Mouse (Mus musculus) CD4-positive helper T cell, adult 2 months (primary cell): ENCODE results near the gene Trmt61a.
"Not testable (repeated sequence)": the region's sequence is repeated elsewhere in the genome, so short reads cannot be mapped to it uniquely, and the experiment has no call there.

Source experiments
- DNase-seq: peaks from one replicate; pipeline ENCODE4 v3.0.0-alpha.2; 2012; ENCODE audit warnings: low read depth, missing footprints, low spot score

Gene Trmt61a

DNA sequence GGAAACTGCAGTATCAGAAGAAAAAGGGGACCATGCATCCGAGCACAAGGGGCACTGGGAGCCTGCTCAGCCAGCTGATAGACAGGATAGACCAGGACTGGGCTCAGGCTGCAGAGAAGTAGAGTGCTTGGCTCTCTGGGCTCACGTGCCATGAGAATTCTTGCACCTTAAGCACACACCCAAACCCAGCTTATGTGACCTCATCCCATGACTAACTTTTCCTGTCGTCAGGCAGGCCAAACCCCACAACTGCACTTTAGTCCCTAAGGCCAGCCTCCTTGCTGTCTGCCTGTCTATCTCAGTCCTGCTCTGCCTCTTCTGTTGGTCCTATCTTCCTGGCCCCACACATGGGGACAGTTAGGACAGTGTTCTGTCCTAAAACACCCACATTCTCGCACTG, 19.8 kb downstream of the Trmt61a start:
- no peak for DNase-seq

DNA sequence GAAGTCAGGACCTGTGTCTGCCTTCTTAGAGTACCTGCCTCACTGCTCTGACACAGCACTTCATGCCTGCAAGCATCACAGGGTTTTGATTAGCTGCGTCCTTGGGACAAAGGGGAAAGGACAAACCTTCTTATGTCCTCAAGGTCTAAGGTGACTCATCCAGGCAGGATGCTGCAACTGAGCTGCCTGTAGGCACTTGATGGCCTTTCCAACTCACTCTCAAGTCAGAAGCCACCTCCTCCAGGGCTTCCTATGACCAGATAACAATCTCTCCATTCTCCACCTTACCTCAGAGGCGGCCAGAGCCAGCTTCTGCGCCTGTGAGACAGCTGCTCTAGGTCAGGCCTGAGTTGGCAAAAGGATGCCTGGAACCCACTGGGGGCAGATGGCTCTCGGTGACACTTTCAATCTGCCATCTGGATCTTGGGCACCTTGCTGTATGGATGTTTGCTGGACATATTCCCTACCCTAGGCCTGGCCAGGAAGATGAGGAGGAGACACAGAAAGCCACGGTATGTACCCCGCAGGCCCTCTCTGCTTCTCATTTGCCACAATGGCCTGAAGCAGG, 20.5 kb downstream of the Trmt61a start:
- no peak for DNase-seq

DNA sequence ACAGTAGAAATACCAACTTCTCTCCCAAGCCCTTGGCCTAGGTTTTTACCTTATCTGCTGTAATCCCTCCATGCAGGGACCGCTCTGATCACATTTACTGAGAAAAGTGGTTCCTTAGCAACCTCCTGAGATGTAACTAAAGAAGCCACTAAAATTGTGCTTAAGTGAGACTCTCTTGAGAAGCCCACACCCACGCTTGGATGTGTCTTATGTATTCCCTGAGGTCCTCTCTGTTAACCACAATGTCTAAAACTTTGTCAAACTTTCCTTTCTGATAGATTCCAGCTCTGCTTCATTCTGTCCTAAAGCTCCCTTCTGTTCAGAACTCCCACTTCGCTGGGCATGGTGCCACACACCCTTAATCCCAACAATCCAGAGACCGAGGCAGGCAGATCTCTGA, 21.6 kb downstream of the Trmt61a start:
- DNase-seq, result no peak

DNA sequence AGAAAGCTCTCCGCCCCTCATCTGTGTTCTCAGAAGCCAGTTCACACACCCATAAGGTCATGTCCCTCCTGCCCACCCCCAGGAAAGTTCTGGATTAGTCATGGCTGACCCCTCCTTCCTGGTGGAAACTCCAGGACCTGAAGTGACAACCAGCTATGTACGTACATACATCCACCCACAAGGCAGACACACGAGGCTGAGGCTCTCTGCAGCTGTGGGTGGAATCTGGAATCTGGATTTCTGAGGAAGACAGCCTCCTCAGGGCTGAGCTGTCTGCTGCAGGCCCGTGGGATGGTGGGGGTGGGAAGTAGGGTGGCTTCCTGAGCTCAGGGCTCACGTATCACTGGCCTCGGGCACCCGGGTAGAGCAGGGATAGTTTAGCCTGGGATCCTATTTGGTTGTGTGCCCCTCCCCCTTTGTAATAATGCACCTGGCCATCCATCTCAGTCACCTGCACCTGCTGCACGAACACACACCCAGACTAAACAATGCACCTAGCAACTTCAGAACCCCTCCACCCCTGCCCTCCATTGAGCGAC, 23.1 kb downstream of the Trmt61a start:
- no peak for DNase-seq

DNA sequence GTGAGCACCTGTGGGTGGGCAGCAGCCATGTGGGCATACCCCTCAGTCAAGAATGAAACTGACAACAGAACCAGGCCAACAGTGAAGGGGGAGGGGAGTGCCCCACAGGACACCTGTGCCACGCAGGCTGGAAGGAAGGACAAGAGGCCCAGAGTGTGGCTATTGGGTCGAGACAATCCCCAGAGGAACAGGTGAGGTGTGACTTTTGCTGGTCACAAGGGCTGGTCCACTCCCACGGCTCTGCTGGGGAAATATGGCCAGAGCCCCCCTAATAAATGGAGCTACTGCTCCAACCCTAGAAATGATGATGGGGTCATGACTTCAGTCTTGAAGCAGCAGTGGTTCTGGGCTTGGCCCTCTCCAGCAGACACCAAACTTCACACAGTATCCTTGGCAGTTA, 25.4 kb downstream of the Trmt61a start:
- DNase-seq, result no peak

DNA sequence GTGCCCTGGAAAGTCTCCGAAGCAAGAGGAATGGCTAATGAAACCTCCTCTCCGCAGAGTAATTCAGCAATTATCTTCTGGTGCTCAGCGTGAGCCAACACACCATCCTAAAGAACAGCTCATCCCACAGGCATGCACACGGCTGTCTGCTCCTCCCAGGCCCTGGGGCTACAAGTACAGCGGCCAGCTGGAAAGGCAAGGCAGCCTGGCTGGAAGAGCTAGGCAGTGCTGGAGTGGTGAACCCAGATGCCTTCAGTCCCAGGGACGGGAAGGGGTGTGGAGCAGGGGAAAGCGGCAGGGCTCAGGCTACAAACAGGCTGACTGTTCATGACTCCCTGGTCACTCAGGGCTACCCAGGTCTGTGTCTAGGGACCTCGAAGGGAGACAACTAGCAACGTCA, 26.7 kb downstream of the Trmt61a start:
- no peak for DNase-seq

DNA sequence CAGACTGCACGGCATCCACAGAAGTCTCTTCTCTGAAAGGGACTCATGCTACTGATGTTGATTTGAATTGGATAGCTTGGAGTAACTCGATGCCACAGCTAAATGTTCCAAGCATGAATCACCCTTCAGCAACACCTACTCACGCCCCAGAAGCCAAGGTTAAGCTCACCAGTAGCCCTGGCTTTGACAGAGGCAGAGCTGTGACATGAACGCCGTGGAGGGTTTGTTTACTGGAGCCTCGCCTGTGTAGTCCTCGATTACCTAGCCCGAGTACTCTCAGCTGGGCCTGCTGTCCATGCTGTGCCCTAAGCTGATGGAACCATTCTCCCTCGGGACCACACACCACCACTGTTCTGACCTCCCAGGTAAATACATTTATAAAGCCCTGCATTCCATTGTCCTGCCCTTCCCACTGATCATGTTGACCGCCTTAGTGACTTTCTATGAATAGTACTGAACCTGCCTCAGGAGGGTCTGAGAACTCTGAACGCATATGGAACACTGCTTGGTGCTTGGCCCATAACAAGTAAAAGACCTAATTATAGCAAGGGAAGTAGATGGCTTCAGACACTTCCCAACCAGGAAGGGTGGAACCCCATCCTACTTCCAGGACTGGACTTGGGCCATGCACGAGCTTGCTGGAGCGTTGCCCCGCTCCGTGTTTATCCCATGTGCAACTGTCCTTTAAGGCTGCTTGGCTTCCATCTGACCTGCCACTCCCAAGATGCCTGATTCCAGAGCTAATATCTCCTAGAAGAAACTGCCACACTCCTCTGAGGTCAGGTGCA, 27.5 kb downstream of the Trmt61a start:
- DNase-seq, result no peak

DNA sequence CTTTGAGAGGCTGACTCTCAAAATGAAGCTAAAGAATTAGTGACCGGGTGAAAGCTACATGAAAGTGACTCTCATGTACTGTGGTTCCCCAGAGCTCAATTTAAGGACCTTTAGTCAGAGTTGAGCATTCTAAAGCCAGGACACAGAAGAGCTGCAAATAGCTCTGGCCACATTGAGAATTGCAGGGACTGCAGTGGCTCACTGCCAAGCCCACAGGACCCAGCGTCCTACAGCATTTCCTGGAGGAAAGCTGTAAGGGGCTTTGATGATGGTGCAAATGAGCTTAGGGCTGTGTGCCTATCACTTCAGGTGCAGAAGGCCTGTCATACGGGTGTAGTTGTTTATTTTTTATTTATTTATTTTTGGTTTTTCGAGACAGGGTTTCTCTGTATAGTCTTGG, 30.3 kb downstream of the Trmt61a start:
- no peak for DNase-seq

DNA sequence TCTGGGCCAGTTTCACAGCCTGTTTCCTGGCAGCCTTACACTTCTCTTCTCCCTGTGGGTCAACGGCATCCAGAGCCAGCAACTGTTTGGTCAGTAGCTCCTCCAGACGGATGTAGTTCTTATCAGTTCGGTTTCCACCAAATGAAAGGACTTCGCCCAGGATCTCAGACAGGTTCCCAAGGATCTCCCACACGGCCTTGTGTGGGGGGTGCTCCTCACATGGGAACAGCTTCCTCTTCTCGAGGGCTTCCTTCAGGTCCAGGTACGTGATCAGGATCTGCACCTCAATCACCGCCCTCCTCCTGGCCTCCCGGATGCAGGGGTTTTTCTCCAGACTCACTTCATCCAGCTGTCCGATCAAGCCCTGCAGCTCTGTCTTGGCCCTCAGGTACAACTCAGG, 32.2 kb downstream of the Trmt61a start:
- no peak for DNase-seq

DNA sequence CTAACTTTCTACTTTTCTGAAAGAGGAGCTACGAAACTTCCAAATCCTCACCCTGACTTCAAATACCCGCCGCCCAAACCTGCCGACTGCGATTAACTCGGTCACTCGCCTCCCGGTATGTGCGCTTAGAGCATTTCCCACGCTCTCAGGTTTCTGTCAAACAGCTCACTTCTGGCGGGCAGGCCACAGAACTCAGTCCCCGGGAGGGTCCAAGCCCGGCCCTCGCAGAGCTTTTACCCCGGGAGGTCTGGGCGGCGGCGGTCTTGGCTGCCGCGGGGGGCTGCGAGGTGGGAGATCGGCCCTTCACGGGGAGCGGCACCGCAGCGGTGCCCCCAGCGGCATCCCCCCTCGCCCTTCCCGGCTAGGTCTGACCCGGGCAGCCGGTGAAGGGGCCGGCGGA, 34.6 kb downstream of the Trmt61a start:
- peak; percentile 33 for DNase-seq

DNA sequence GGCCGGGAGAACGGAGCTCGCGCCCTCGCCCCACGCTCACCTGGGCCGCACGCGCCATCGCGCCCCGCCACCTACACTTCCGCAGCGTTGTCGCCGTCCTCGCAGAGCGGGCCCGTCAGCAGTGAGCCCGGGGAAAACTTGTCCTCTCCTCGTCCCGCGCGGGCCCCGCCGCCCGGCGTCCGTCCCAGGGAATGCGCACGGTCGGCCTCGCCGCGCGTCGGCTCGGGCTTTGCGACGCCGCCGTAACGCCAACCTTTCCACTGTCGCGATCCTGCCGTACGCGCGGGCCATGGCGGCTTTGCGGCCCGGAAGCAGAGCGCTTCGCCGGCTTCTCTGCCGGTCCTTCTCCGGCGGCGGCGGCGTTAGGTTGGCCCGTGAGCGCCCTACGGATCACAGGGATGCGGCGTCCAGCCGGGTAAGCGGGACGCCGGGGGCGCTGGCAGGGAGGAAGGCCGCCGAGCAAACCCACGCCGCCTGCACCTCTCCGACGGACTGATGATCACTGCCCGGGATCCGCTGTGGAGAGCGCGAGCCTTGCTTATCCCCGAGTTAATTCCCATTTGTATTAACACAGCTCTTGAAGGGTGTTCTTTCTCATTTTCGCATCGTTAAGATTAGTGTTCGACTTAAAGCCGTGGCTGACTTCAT, 35.2 kb downstream of the Trmt61a start, which contains the start of the genes Bag5 and Apopt1:
Gene Bag5 (minus strand): TSS at position 254 of the 648 bp plus-strand sequence.
Gene Apopt1 (plus strand): TSS at position 258 of the 648 bp plus-strand sequence.
- peak; percentile 97 for DNase-seq

DNA sequence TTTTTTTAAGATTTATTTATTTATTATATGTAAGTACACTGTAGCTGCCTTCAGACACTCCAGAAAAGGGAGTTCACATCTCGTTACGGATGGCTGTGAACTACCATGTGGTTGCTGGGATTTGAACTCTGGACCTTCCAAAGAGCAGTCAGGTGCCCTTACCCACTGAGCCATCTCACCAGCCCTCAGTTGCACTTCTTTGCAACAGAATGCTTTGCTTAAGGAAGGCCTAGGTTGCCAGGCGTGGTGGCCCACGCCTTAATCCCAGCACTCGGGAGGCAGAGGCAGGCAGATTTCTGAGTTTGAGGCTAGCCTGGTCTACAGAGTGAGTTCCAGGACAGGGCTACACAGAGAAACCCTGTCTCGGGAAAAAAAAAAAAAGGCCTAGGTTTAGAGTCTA, 36.0 kb downstream of the Trmt61a start:
- DNase-seq, result not testable (repeated sequence)

DNA sequence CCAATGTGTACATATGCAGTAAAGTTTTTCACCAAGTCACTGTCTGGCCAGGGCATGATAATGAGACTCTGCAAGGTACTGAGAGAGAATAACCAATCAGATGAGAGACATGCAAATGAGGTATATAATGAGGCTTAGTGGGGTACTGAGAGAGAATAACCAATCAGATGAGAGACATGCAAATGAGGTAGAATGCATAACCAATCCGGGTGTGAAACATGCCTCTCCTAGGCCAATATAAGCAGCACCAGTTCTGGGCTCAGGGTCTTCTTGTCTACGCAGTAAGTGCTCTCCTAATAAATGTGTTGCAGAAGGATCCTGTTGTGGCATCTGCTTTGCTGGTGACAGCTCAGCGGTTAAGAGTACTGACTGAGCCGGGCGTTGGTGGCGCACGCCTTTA, 38.6 kb downstream of the Trmt61a start:
- DNase-seq, result no peak

DNA sequence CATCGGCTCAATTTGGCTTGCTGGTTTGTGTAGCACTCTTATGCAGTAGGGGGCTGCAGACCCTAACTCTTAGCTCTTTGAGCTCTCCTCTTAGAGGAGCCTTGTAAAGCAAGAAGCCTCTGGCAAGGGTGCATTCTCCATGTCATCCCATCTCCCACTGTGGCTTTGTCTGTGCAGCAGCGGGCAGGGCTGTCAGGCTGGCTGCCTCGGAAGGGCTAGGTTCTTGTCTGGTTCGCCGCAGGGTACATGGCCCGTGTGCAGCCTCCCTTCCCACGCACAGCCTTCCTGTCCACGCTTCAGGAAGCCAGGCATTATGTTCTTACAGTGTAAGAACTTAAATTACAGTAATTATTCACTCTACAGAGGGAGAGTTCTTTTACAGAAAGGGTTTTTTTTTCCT, 40.8 kb downstream of the Trmt61a start:
- DNase-seq, result no peak

DNA sequence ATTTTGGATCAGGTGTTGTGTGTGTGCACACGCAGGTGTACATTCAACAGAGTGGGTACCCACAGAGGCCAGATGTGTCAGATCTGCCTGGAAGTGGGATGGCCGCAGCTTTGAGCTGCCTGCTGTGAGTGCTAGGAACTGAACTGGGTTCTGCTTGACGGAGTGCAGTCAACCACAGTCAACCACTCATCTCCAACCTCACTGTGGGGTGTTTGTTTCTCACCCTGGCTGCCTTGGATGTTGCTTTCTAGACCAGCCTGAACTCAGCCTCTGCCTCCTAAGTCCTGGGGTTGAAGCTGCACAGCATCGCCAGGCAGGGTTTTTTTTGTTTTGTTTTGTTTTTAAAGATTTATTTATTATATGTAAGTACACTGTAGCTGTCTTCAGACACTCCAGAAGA, 42.3 kb downstream of the Trmt61a start:
- no peak for DNase-seq

DNA sequence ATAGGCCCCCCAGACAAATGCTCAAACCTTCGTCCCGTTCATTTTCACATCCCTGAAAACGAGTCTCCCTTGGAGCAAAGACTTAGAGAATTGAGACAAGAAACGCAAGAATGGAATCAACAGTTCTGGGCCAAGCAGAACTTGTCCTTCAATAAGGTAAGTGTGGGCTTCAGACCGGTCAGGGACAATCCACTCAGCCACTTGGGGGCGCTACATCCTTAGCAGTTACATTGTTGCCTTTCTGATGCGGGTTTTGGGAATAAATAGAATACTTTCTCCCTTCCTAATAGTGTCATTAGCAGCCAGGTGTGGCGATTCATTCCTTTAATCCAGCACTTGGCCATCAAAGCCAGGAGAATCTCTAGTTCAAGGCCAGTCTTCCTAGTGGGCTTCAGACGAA, 44.7 kb downstream of the Trmt61a start:
- DNase-seq, result peak; percentile 31

DNA sequence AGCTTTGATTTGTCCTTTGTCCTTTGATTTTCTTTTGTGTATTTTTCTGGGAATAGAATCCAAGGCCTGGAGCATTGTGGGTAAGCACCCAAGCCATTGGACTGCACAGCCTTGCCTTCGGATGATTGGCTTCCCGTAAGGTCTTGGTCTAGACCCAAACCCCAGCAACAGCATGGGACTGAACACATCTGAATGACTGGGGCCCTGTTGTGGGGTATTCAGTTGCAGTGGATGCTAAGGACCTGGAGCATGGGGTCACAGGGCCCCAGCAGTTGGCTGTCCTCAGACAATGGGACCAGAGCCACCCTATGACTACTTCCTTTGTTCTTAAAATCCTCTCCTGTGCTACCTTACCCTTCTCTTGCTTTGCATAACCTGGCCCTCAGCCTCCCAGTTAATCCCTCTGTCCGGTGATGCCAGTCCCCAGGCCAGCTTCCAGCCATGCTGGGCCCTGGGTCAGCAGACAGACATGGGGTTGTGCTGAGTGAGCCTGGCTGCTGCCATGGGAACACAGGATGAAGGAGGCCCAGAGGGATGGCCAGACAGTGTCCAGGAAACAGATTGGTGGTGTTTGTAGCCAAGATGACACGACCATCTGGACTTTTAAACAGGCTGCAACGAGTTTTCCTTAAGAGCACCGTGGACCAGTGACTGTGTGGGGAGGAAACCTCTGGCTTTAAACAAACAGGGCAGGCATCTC, 46.9 kb downstream of the Trmt61a start:
- DNase-seq, result no peak

DNA sequence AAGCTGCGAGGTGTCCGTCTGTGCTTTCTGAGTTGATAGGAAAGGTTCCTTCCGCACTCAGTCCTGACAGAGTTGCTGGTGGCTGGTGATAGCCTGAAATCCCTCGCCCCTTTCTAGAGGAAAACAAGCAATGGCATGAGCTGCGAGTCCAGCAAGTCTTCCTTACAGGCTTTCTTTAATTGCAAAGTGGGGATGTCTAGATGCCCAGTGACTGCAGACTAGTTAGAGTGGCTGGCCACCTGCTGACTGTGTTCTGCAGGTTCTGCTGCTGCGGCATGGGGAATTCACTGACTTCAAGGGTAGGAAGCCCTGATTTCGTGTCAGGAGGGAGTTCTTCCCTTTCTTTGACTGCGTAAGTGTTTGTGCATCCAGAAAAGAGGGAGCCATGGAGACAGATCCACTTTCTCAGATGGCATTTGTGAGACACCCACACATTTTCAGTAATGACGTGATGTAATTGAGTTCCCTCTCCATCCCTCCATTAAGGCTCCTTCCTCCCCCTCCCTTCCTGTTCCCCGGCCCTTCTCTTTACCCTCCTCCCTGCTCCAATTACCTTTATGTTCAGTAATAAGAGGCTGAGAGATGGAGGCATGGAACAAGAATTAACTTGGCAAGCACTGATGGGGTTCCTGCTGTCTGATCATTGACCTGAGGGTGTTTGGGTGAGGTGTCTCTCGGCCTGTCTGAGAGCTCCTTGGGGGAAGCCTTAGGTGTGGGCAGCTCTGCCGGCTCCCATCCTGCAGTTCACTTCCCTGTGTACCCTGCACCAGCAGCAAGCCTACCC, 47.6 kb downstream of the Trmt61a start:
- DNase-seq, result no peak

DNA sequence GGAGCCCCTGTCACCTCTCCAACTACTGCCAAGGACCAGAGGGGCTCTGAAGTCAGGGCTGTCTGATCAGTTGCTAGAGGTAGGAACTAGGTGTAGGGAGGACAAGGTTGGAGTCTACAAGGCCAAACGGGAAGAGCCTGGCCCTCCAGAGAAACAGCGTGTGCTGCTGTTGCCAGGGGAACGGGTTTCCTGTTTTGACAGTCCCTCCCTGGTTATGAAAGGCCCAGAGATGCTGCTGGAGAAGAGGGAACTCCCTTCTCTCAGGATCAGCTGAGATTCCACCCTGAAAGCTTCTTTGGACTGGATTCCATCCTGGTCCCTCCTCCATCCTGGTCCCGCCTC, 48.2 kb downstream of the Trmt61a start:
- DNase-seq, result no peak

DNA sequence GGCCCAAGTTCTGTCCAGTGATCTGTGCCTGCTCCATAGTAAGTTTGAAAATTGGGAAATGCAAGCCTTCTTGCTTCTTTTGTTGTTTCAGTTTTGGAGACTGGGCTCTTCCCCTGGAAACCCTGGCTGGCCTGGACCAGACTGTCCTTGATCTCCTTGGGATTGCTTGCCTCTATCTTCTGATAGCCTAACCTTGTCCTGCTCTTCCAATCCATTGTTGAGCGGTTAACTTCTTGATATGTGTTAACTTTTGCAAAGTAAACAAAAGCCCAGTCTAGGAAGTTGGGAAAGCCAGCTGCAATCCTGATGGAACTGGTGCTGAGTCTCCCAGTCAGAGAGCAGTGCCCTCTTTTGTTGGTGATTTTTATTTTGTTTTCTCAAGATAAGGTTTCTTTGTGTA, 50.1 kb downstream of the Trmt61a start:
- no peak for DNase-seq
